Mouse (Mus musculus): ENCODE results near the gene Iqschfp.

- TF ChIP-seq CTCF (IDR thresholded peaks at IDR 0.05; ENCODE audit: low read depth) (no peak), EP300 (IDR thresholded peaks at IDR 0.05; ENCODE audit: low read depth) (no peak)
Measured at GRCm38 (mm10) chr3:68512327-68512726, 620.3 kb downstream of the Iqschfp start.

Measured in liver, postnatal 0 days (tissue).